Mouse (Mus musculus) lung, postnatal 10 days (tissue): ENCODE measurements at regions not wholly inside any gene's neighbourhood (a gene's known extent, or its start where the extent isn't known, plus 50 kb on each side); places are given as distances from the start of the nearest gene placed in this dataset.

Source experiments
- DNase-seq: peaks from one replicate; pipeline ENCODE4 v3.0.0; 2021

GRCm38 (mm10) chr14:62118542-62118953 lies 173.8 kb upstream of the Rnaseh2b start:
- DNase-seq = peak; percentile 75

- no peak for DNase-seq
Observed at GRCm38 (mm10) chr14:62128918-62129317, 163.5 kb upstream of the Rnaseh2b start.

- DNase-seq = peak; percentile 24
Observed at GRCm38 (mm10) chr14:62132353-62132816, 160.0 kb upstream of the Rnaseh2b start.

- DNase-seq = no peak
Observed at GRCm38 (mm10) chr14:62137981-62138380, 154.4 kb upstream of the Rnaseh2b start.

- DNase-seq = no peak
Observed at GRCm38 (mm10) chr14:62144385-62145030, 147.9 kb upstream of the Rnaseh2b start.

GRCm38 (mm10) chr14:62157038-62157716 lies 135.2 kb upstream of the Rnaseh2b start:
- no peak for DNase-seq

- DNase-seq = no peak
Observed at GRCm38 (mm10) chr14:62159690-62160089, 132.7 kb upstream of the Rnaseh2b start.

- peak; percentile 90 for DNase-seq
Observed at GRCm38 (mm10) chr14:62163120-62163796, 129.1 kb upstream of the Rnaseh2b start.

- no peak for DNase-seq
Observed at GRCm38 (mm10) chr14:62164918-62165317, 127.5 kb upstream of the Rnaseh2b start.

- no peak for DNase-seq
Observed at GRCm38 (mm10) chr14:62166006-62166405, 126.4 kb upstream of the Rnaseh2b start.

- DNase-seq = no peak
Observed at GRCm38 (mm10) chr14:62166596-62166995, 125.8 kb upstream of the Rnaseh2b start.

GRCm38 (mm10) chr14:62167090-62167489 lies 125.3 kb upstream of the Rnaseh2b start:
- DNase-seq = peak; percentile 45

GRCm38 (mm10) chr14:62168711-62169110 lies 123.7 kb upstream of the Rnaseh2b start:
- DNase-seq = no peak

GRCm38 (mm10) chr14:62170385-62170784 lies 122.0 kb upstream of the Rnaseh2b start:
- DNase-seq = no peak

- DNase-seq = no peak
Observed at GRCm38 (mm10) chr14:62171256-62172047, 120.9 kb upstream of the Rnaseh2b start.

GRCm38 (mm10) chr14:62173835-62174530 lies 118.4 kb upstream of the Rnaseh2b start:
- DNase-seq = peak; percentile 70

- DNase-seq = peak; percentile 34
Observed at GRCm38 (mm10) chr14:62175384-62176048, 116.9 kb upstream of the Rnaseh2b start.

GRCm38 (mm10) chr14:62177509-62177908 lies 114.9 kb upstream of the Rnaseh2b start:
- peak; percentile 76 for DNase-seq

GRCm38 (mm10) chr14:62187360-62187759 lies 105.0 kb upstream of the Rnaseh2b start:
- no peak for DNase-seq

- no peak for DNase-seq
Observed at GRCm38 (mm10) chr14:62188147-62188885, 104.1 kb upstream of the Rnaseh2b start.

- DNase-seq = no peak
Observed at GRCm38 (mm10) chr14:62191624-62192023, 100.8 kb upstream of the Rnaseh2b start.
